Mouse (Mus musculus) MEL (cell line): ENCODE measurements around the gene Usp5. TPM values are rescaled to one million over a fixed set of nuclear protein-coding genes. Genes with fewer than 3 reads are reported as not detected.

ENCODE experiments used
- DNase-seq: peaks from one replicate; pipeline ENCODE4 v3.0.0; 2011; ENCODE audit warnings: low read depth, low spot score
- H3K27ac ChIP-seq: 2 replicates; pipeline ENCODE4 v1.5.1; 2012; ENCODE audit warnings: low read depth, mild to moderate bottlenecking, control low read depth, low read length, moderate library complexity; ENCODE audit not compliant: control insufficient read depth
- H3K27me3 ChIP-seq, 2 experiments: fragments of 150-350 bp in 1 of 2; sonication (generic) in 1 of 2; 2 replicates each; pipeline ENCODE4 v1.6.1; 2012; ENCODE audit warnings: low read length in 2 of 2, mild to moderate bottlenecking in 2 of 2, improper control_type of control experiment in 1 of 2, moderate library complexity in 1 of 2; ENCODE audit not compliant: insufficient read depth in 2 of 2, control insufficient read depth in 1 of 2
- H3K36me3 ChIP-seq, 2 experiments: 2 replicates each; pipeline ENCODE4 v1.6.1; 2012 to 2014; ENCODE audit warnings: low read length in 2 of 2, improper control_type of control experiment in 1 of 2, inconsistent platforms in 1 of 2, mild to moderate bottlenecking in 1 of 2; ENCODE audit not compliant: insufficient read depth in 2 of 2, control insufficient read depth in 1 of 2
- H3K4me1 ChIP-seq, 2 experiments: fragments of 150-350 bp in 1 of 2; sonication (generic) in 1 of 2; 2 replicates each; pipeline ENCODE4 v1.6.1; 2012; ENCODE audit warnings: low read length in 2 of 2, improper control_type of control experiment in 1 of 2, mild to moderate bottlenecking in 1 of 2; ENCODE audit not compliant: insufficient read depth in 2 of 2, control insufficient read depth in 1 of 2
- H3K4me3 ChIP-seq, 2 experiments: fragments of 150-350 bp in 1 of 2; sonication (generic) in 1 of 2; 2 replicates each; pipeline ENCODE4 v1.5.1; 2012; ENCODE audit warnings: low read depth in 2 of 2, low read length in 2 of 2, mild to moderate bottlenecking in 2 of 2, moderate library complexity in 2 of 2, control low read depth in 1 of 2, improper control_type of control experiment in 1 of 2; ENCODE audit not compliant: control insufficient read depth in 1 of 2, insufficient read depth in 1 of 2
- H3K79me2 ChIP-seq: 2 replicates; pipeline ENCODE4 v1.6.1; 2012; ENCODE audit warnings: mild to moderate bottlenecking, low read length, moderate library complexity; ENCODE audit not compliant: control insufficient read depth, poor library complexity, insufficient read depth
- H3K9ac ChIP-seq: 2 replicates; pipeline ENCODE4 v1.6.1; 2012; ENCODE audit warnings: low read depth, mild to moderate bottlenecking, control low read depth, low read length, moderate library complexity; ENCODE audit not compliant: control insufficient read depth, poor library complexity, severe bottlenecking
- H3K9me3 ChIP-seq: fragments of 150-350 bp; sonication (generic); replicated peaks from 2 replicates; pipeline ENCODE4 v1.6.1; 2012; ENCODE audit warnings: mild to moderate bottlenecking, low read length, improper control_type of control experiment, moderate library complexity; ENCODE audit not compliant: insufficient read depth
- ETS1 ChIP-seq: IDR thresholded peaks from 2 replicates; pipeline ENCODE4 v1.6.1; 2012; ENCODE audit warnings: low read depth, mild to moderate bottlenecking, inconsistent platforms, low read length, improper control_type of control experiment, moderate library complexity
- GABPA ChIP-seq: IDR thresholded peaks from 2 replicates; pipeline ENCODE4 v1.6.1; 2012; ENCODE audit warnings: low read depth, mild to moderate bottlenecking, inconsistent platforms, low read length, improper control_type of control experiment, moderate library complexity
- GATA1 ChIP-seq: IDR thresholded peaks from 2 replicates; pipeline ENCODE4 v1.6.1; 2011; ENCODE audit warnings: low read depth, low read length, improper control_type of control experiment
- HCFC1 ChIP-seq: IDR thresholded peaks from 2 replicates; pipeline ENCODE4 v1.6.1; 2012; ENCODE audit warnings: low read depth, mild to moderate bottlenecking, inconsistent platforms, low read length, improper control_type of control experiment, moderate library complexity
- JUND ChIP-seq: IDR thresholded peaks from 2 replicates; pipeline ENCODE4 v1.6.1; 2011; ENCODE audit warnings: low read depth, mild to moderate bottlenecking, improper control_type of control experiment, low read length
- MAFK ChIP-seq: IDR thresholded peaks from 2 replicates; pipeline ENCODE4 v1.6.1; 2011; ENCODE audit warnings: low read depth, mild to moderate bottlenecking, low read length, improper control_type of control experiment, borderline replicate concordance
- MAZ ChIP-seq: IDR thresholded peaks from 2 replicates; pipeline ENCODE4 v1.6.1; 2012; ENCODE audit warnings: low read depth, mild to moderate bottlenecking, inconsistent platforms, low read length, improper control_type of control experiment
- MEF2A ChIP-seq: IDR thresholded peaks from 2 replicates; pipeline ENCODE4 v1.6.1; 2014; ENCODE audit warnings: low read depth, mild to moderate bottlenecking, inconsistent platforms, low read length, improper control_type of control experiment; ENCODE audit not compliant: poor library complexity, insufficient replicate concordance, severe bottlenecking; ENCODE audit errors: extremely low read depth
- NRF1 ChIP-seq: IDR thresholded peaks from 2 replicates; pipeline ENCODE4 v1.6.1; 2014; ENCODE audit warnings: low read depth, mild to moderate bottlenecking, inconsistent platforms, low read length, improper control_type of control experiment, moderate library complexity; ENCODE audit not compliant: poor library complexity, insufficient read depth, severe bottlenecking
- POLR2A ChIP-seq, 2 experiments: IDR thresholded peaks; 2 replicates each; pipeline ENCODE4 v1.6.1; 2011 to 2012; ENCODE audit warnings: low read length in 2 of 2, mild to moderate bottlenecking in 2 of 2, control low read depth in 1 of 2, improper control_type of control experiment in 1 of 2, low read depth in 1 of 2, moderate library complexity in 1 of 2; ENCODE audit not compliant: control insufficient read depth in 1 of 2, insufficient read depth in 1 of 2, poor library complexity in 1 of 2
- RAD21 ChIP-seq: IDR thresholded peaks from 2 replicates; pipeline ENCODE4 v1.6.1; 2011; ENCODE audit warnings: mild to moderate bottlenecking, low read depth, low read length, improper control_type of control experiment
- RCOR1 ChIP-seq: IDR thresholded peaks from 2 replicates; pipeline ENCODE4 v1.6.1; 2012; ENCODE audit warnings: low read depth, mild to moderate bottlenecking, inconsistent platforms, low read length, improper control_type of control experiment
- SIN3A ChIP-seq: IDR thresholded peaks from 2 replicates; pipeline ENCODE4 v1.6.1; 2012; ENCODE audit warnings: low read length, improper control_type of control experiment, inconsistent platforms
- SMC3 ChIP-seq: IDR thresholded peaks from 2 replicates; pipeline ENCODE4 v1.6.1; 2011; ENCODE audit warnings: low read depth, low read length, improper control_type of control experiment
- TBP ChIP-seq: IDR thresholded peaks from 2 replicates; pipeline ENCODE4 v1.8.0; 2011; ENCODE audit warnings: low read depth, low read length, improper control_type of control experiment
- USF1 ChIP-seq: IDR thresholded peaks from 2 replicates; pipeline ENCODE4 v1.6.1; 2014; ENCODE audit warnings: low read depth, mild to moderate bottlenecking, inconsistent platforms, low read length, improper control_type of control experiment, moderate library complexity
- ZC3H11A ChIP-seq: IDR thresholded peaks from 2 replicates; pipeline ENCODE4 v1.6.1; 2012; ENCODE audit warnings: low read depth, mild to moderate bottlenecking, inconsistent platforms, low read length, improper control_type of control experiment
- ZKSCAN1 ChIP-seq: IDR thresholded peaks from 2 replicates; pipeline ENCODE4 v1.6.1; 2012; ENCODE audit warnings: low read depth, mild to moderate bottlenecking, inconsistent platforms, low read length, improper control_type of control experiment, moderate library complexity
- ZMIZ1 ChIP-seq: IDR thresholded peaks from 2 replicates; pipeline ENCODE4 v1.6.1; 2012; ENCODE audit warnings: low read depth, mild to moderate bottlenecking, inconsistent platforms, low read length, improper control_type of control experiment, moderate library complexity
- ZNF384 ChIP-seq: IDR thresholded peaks from 2 replicates; pipeline ENCODE4 v1.6.1; 2012; ENCODE audit warnings: low read depth, mild to moderate bottlenecking, inconsistent platforms, low read length, improper control_type of control experiment
- polyA plus RNA-seq, 2 experiments: library from polyadenylated mRNA; stranded (reverse) in 1 of 2; unstranded in 1 of 2; fragments of >175 nt in 1 of 2; fragments of >200 nt in 1 of 2; gene quantifications; 2 replicates each; pipeline versions ENCODE4 v1.2.1 to v1.2.4; 2012; ENCODE audit warnings: low replicate concordance in 2 of 2, low read depth in 1 of 2; ENCODE audit not compliant: insufficient read length in 2 of 2, insufficient read depth in 1 of 2, missing spikeins in 1 of 2
- total RNA-seq: library from RNA; depleted of rRNA; stranded (reverse); fragments of 300-350 nt; gene quantifications from 2 replicates; pipeline ENCODE4 v1.2.3, GENCODE M21; 2012

Usp5 gene
- total and polyA plus RNA-seq, 3 experiments = 102 to 129 TPM; not detected in 1

DNA sequence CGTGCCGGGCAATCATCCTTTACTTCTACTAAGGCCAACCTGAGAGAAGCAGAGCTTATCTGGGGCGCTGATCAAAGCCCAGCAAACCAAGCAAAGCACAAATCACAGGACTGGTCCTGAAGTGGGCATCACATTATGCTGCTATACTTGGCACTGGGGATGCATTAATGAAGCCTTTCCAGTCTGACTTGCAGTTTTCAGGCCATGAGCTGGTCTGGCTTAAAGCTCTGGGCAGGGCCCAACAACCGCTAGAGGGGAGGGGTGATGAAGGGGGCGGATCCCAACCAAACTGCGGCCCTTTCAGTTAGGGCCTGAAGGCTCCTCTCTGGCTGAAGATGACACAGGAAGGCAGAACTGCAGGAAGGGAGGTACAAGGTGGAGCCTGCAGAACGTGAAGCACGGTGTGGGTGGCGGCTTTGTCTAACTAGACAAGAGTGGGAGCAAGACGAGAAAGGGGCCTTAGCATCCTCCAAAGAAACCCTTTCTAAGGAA lies 1.1 kb downstream of the Usp5 start:
- Histone ChIP-seq H3K4me1 (peaks cover 2 to 6% of the 10 kb centered on the region in 2 experiments; a peak in 3 of 4 replicates), H3K9ac (peak overlapping the region; percentile 69), H3K36me3 (peaks cover 4 to 8% of the 10 kb centered on the region in 2 experiments)

GRCm38 (mm10) chr6:124822049-124822448 lies 7.2 kb downstream of the Usp5 start:
- Histone ChIP-seq H3K4me1 (no peaks in the 10 kb centered on the region), H3K4me3 (no peak overlapping the region), H3K79me2 (peaks cover 2% of the 10 kb centered on the region; the same call in 1 of the 2 replicates), H3K36me3 (peaks cover 0 to 13% of the 10 kb centered on the region in 2 experiments; a peak in 2 of 4 replicates), H3K27me3 (no peaks in the 10 kb centered on the region), H3K27ac (no peak overlapping the region), H3K9me3 (no peaks in the 10 kb centered on the region), H3K9ac (no peak overlapping the region)
- no peak for DNase-seq
- TF ChIP-seq TBP (no peak), JUND (no peak), MAZ (no peak), ZKSCAN1 (no peak), SIN3A (no peak), MEF2A (no peak), RAD21 (no peak), RCOR1 (no peak), ZMIZ1 (no peak), ETS1 (no peak), NRF1 (no peak), HCFC1 (no peak), SMC3 (no peak), MAFK (no peak), GATA1 (no peak), GABPA (no peak), ZC3H11A (no peak), ZNF384 (no peak)

More for the DNA sequence above, 1.1 kb downstream of the Usp5 start:
- peak overlapping the region; percentile 33 for H3K27ac ChIP-seq
- peak overlapping the region; percentile 63 to 89 for H3K4me3 ChIP-seq
- no peaks in the 10 kb centered on the region for H3K9me3 ChIP-seq
- no peaks in the 10 kb centered on the region for H3K27me3 ChIP-seq
- H3K79me2 ChIP-seq = peaks cover 22% of the 10 kb centered on the region
- 0 out of 4 replicates have a peak, but pooled peaks of 1 of the 2 experiments have one; percentile 22 for TF ChIP-seq POLR2A (IDR thresholded peaks at IDR 0.05; ENCODE audit: control insufficient read depth in 1 of 2, insufficient read depth in 1 of 2, low read depth in 1 of 2, low read length in 2 of 2, poor library complexity in 1 of 2)
- TF ChIP-seq GATA1 = peak; percentile 69
- no peak for TF ChIP-seq USF1
- peak; percentile 76 for DNase-seq
